Mouse (Mus musculus): ENCODE data around the gene Grhl3.

- TF ChIP-seq POLR2A (IDR thresholded peaks at IDR 0.05; ENCODE audit: low read depth, low read length) (no peak), JUN (IDR thresholded peaks at IDR 0.05; ENCODE audit: insufficient read depth, low read depth, low read length) (no peak), TCF12 (IDR thresholded peaks at IDR 0.05; ENCODE audit: low read depth, low read length) (no peak), CTCF (conservative IDR thresholded peaks at IDR 0.05 in 1 of 2, IDR thresholded peaks at IDR 0.05 in 1 of 2; ENCODE audit: low read depth in 2 of 2, low read length in 2 of 2) (0 out of 4 replicates have a peak, but pooled peaks of 1 of the 2 experiments have one; percentile 16), ZNF384 (IDR thresholded peaks at IDR 0.05; ENCODE audit: low read depth, low read length) (no peak), CHD2 (IDR thresholded peaks at IDR 0.05; ENCODE audit: low read length) (no peak), EP300 (IDR thresholded peaks at IDR 0.05; ENCODE audit: low read length) (no peak), MAZ (IDR thresholded peaks at IDR 0.05; ENCODE audit: low read depth, low read length) (no peak), ETS1 (conservative IDR thresholded peaks at IDR 0.05; ENCODE audit: low read depth, low read length) (no peak), BHLHE40 (IDR thresholded peaks at IDR 0.05; ENCODE audit: low read depth, low read length) (no peak), MAFK (IDR thresholded peaks at IDR 0.05; ENCODE audit: insufficient replicate concordance, low read length) (no peak), JUND (conservative IDR thresholded peaks at IDR 0.05; ENCODE audit: low read depth, low read length) (no peak)
These were observed 77.6 kb downstream of the Grhl3 start for GRCm38 (mm10) chr4:135495810-135496209.
